Mouse (Mus musculus) liver, embryonic 14.5 days (tissue): ENCODE data around the gene Pagr1b. TPM values are rescaled to one million over a fixed set of nuclear protein-coding genes. Genes with fewer than 3 reads are reported as not detected.

Experiments used
- ATAC-seq: fragments of 200-750 bp; cut with Nextera tagmentation; 2 replicates; pipeline ENCODE4 v1.8.0; 2017; ENCODE audit warnings: moderate number of reproducible peaks, mild to moderate bottlenecking, moderate library complexity; ENCODE audit not compliant: insufficient read depth
- DNase-seq, 3 experiments: peaks; one replicate each; pipeline ENCODE4 v3.0.0-alpha.2; 2012 to 2013; ENCODE audit warnings: low read depth in 3 of 3, low spot score in 3 of 3
- H3K27ac ChIP-seq: fragments of 300-500 bp; sonication (generic); 2 replicates; pipeline ENCODE4 v1.5.1; 2014; ENCODE audit warnings: moderate library complexity, mild to moderate bottlenecking, control low read depth, inconsistent platforms
- H3K27me3 ChIP-seq: fragments of 300-500 bp; sonication (generic); 2 replicates; pipeline ENCODE4 v1.6.1; 2014; ENCODE audit warnings: mild to moderate bottlenecking, low read length, moderate library complexity; ENCODE audit not compliant: control insufficient read depth, insufficient read depth
- H3K36me3 ChIP-seq: fragments of 300-500 bp; sonication (generic); replicated peaks from 2 replicates; pipeline ENCODE4 v1.6.1; 2014; ENCODE audit warnings: low read depth; ENCODE audit not compliant: control insufficient read depth, insufficient read depth
- H3K4me1 ChIP-seq, 2 experiments: fragments of 200-500 bp in 1 of 2; fragments of 300-500 bp in 1 of 2; sonication (generic) in 1 of 2; replicated peaks; 2 replicates each; pipeline ENCODE4 v1.6.1; 2012 to 2014; ENCODE audit warnings: antibody characterized with exemption in 1 of 2, inconsistent platforms in 1 of 2, low read length in 1 of 2; ENCODE audit not compliant: control insufficient read depth in 2 of 2, insufficient read depth in 2 of 2
- H3K4me2 ChIP-seq: fragments of 300-500 bp; sonication (generic); 2 replicates; pipeline ENCODE4 v1.6.1; 2014; ENCODE audit warnings: low read depth, mild to moderate bottlenecking, control low read depth, moderate library complexity
- H3K4me3 ChIP-seq, 2 experiments: fragments of 200-500 bp in 1 of 2; fragments of 300-500 bp in 1 of 2; sonication (generic) in 1 of 2; 2 replicates each; pipeline ENCODE4 v1.5.1; 2012 to 2014; ENCODE audit warnings: low read depth in 2 of 2, low read length in 2 of 2, mild to moderate bottlenecking in 2 of 2, control low read depth in 1 of 2, inconsistent platforms in 1 of 2, moderate library complexity in 1 of 2; ENCODE audit not compliant: insufficient read depth in 1 of 2
- H3K9ac ChIP-seq: fragments of 300-500 bp; sonication (generic); replicated peaks from 2 replicates; pipeline ENCODE4 v1.6.1; 2014; ENCODE audit warnings: mild to moderate bottlenecking, control low read depth, moderate library complexity
- H3K9me3 ChIP-seq: fragments of 300-500 bp; sonication (generic); 2 replicates; pipeline ENCODE4 v1.6.1; 2016; ENCODE audit warnings: low read length, mixed read lengths; ENCODE audit not compliant: control insufficient read depth
- CTCF ChIP-seq: IDR thresholded peaks from 2 replicates; pipeline ENCODE4 v1.5.1; 2016; ENCODE audit warnings: antibody characterized with exemption, low read depth, control low read depth
- EP300 ChIP-seq: IDR thresholded peaks from 2 replicates; pipeline ENCODE4 v1.6.1; 2016; ENCODE audit warnings: antibody characterized with exemption, low read depth
- WGBS: fragments of 180-500 bp; shearing (Covaris S2); extraction: QIAGEN DNeasy Blood & Tissue Kit; methylation state at CpG from one replicate; pipeline ENCODE4 v1.1.7; 2014; ENCODE audit not compliant: insufficient replicate concordance; 5-methylcytosine and 5-hydroxymethylcytosine counted together
- polyA plus RNA-seq, 2 experiments: library from polyadenylated mRNA; depleted of rRNA in 1 of 2; stranded (reverse) in 1 of 2; unstranded in 1 of 2; fragments of >200 nt; fragmentation: Nextera tagmentation in 1 of 2; extraction: Ambion mirVana in 1 of 2; gene quantifications; 2 replicates each; pipeline versions ENCODE4 v1.2.1 to v1.2.3; 2012 to 2014

Gene Pagr1b
- polyA plus RNA-seq, 2 experiments, result 0.10 TPM; not detected in 1

- H3K4me1 ChIP-seq, result peaks cover 34 to 38% of the 10 kb centered on the region in 2 experiments
- TF ChIP-seq CTCF (no peak), EP300 (no peak)
Observed at GRCm38 (mm10) chr7:127025556-127026160, 9.4 kb upstream of the Pagr1b start.

GRCm38 (mm10) chr7:127024755-127025555 lies 8.7 kb upstream of the Pagr1b start:
- Histone ChIP-seq H3K27ac (peak overlapping the region; percentile 89), H3K4me1 (peaks cover 29 to 35% of the 10 kb centered on the region in 2 experiments), H3K27me3 (no peaks in the 10 kb centered on the region), H3K9me3 (no peaks in the 10 kb centered on the region), H3K4me3 (peak overlapping the region; percentile 66 to 95), H3K9ac (peak overlapping the region; percentile 96), H3K36me3 (peaks cover 52% of the 10 kb centered on the region), H3K4me2 (peak overlapping the region; percentile 76)
- TF ChIP-seq CTCF, result peak; percentile 93
- TF ChIP-seq EP300, result 0 out of 2 replicates have a peak, but pooled peaks have one; percentile 10
- DNase-seq, result peak; percentile 62 to 73 (median 63)
- ATAC-seq, result peak; percentile 9
- under 1% methylated on average over 30 of the region's 30 CpGs for WGBS

More at GRCm38 (mm10) chr7:127025556-127026160, 9.4 kb upstream of the Pagr1b start:
- peaks cover 59% of the 10 kb centered on the region for H3K36me3 ChIP-seq
- peak overlapping the region; percentile 96 for H3K9ac ChIP-seq
- H3K4me3 ChIP-seq, result peak overlapping the region; percentile 66 to 95
- no peaks in the 10 kb centered on the region for H3K27me3 ChIP-seq
- WGBS, result under 1% methylated on average over 61 of the region's 65 CpGs
- no peak for DNase-seq
- peak overlapping the region; percentile 89 for H3K27ac ChIP-seq
- ATAC-seq, result 0 out of 2 replicates have a peak, but pooled peaks have one; percentile 1
- H3K4me2 ChIP-seq, result peak overlapping the region; percentile 76
- no peaks in the 10 kb centered on the region for H3K9me3 ChIP-seq

GRCm38 (mm10) chr7:127023896-127024690 lies 7.8 kb upstream of the Pagr1b start:
- Histone ChIP-seq H3K4me1 (peaks cover 29 to 35% of the 10 kb centered on the region in 2 experiments), H3K4me2 (peak overlapping the region; percentile 76), H3K9ac (peak overlapping the region; percentile 96), H3K36me3 (peaks cover 44% of the 10 kb centered on the region), H3K4me3 (peak overlapping the region; percentile 66 to 95), H3K9me3 (no peaks in the 10 kb centered on the region), H3K27me3 (no peaks in the 10 kb centered on the region), H3K27ac (peak overlapping the region; percentile 89)
- WGBS, result 18% methylated on average over 19 of the region's 19 CpGs
- TF ChIP-seq EP300, result no peak
- TF ChIP-seq CTCF, result no peak
- ATAC-seq (no peak), DNase-seq (no peak)

- 78% methylated on average over 13 of the region's 13 CpGs for WGBS
- Histone ChIP-seq H3K36me3 (peaks cover 36% of the 10 kb centered on the region), H3K27me3 (no peaks in the 10 kb centered on the region), H3K9ac (peak overlapping the region; percentile 5; the same call in 1 of the 2 replicates), H3K4me1 (peaks cover 27 to 35% of the 10 kb centered on the region in 2 experiments), H3K4me3 (peak overlapping the region in 1 of 2 experiments; percentile 95; a peak in 2 of 4 replicates), H3K27ac (no peak overlapping the region), H3K4me2 (peak overlapping the region; percentile 76), H3K9me3 (no peaks in the 10 kb centered on the region)
- no peak for ATAC-seq
- no peak for DNase-seq
- TF ChIP-seq CTCF (no peak), EP300 (no peak)
Observed at GRCm38 (mm10) chr7:127023272-127023691, 7.0 kb upstream of the Pagr1b start.
